8 mouse cellular contexts compared by ENCODE assay signal in the genomic region with DNA sequence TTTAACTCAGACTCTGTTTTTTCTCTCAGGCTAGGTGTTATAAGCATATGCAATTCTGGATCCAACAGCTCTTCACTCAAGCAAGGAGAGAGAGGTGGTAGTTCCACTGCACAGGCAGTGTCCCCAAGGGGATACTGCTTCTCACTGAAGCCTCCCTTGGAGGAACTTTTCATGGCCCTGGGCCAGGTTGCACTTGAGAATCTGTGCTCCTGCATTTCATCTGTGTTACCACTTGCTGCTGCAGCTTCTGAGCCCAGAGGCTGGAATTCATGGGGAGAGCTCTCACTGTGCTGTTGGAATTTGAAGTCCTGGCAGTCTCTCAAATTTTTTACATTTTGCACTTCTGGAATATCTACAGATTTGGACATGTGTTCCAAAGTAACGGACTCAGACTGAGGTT.
DNase-seq lines count a peak whose midpoint lies in the region; ATAC-seq and TF ChIP-seq lines count a peak whose summit lies in the region.

No protein-coding gene starts in this region.

- H3K4me1 ChIP-seq in heart, embryonic 12.5 days (replicated peaks) = peaks cover 74% of the 10 kb centered on the region
- H3K4me1 ChIP-seq in lung, embryonic 14.5 days (ENCODE audit: insufficient read depth) = peaks cover 31% of the 10 kb centered on the region

- H3K9ac ChIP-seq in heart, embryonic 12.5 days = peak overlapping the region; percentile 26; the same call in 1 of the 2 replicates
- no peak overlapping the region for H3K9ac ChIP-seq in lung, embryonic 14.5 days

- 25% methylated on average over 1 of the region's 1 CpGs for WGBS in heart, embryonic 12.5 days
- 46% methylated on average over 1 of the region's 1 CpGs for WGBS in lung, embryonic 14.5 days

- TF ChIP-seq CTCF in lung, embryonic 14.5 days (IDR thresholded peaks at IDR 0.05; ENCODE audit: low read depth) = no peak

- H3K27me3 ChIP-seq in heart, embryonic 12.5 days (replicated peaks) = no peaks in the 10 kb centered on the region
- no peaks in the 10 kb centered on the region for H3K27me3 ChIP-seq in lung, embryonic 14.5 days (ENCODE audit: insufficient read depth, low read length)

- DNase-seq in heart, adult 18-20 months = peak; percentile 59 to 77
- DNase-seq in heart, adult 9 months (ENCODE audit: low spot score in 2 of 2) = no peak
- DNase-seq in A20 (ENCODE audit: low read depth, low spot score) (peak; percentile 46), adipocyte (ENCODE audit: low spot score) (no peak)
- DNase-seq in lung, embryonic 14.5 days = peak; percentile 76
- DNase-seq in ovary, postnatal 14 days (ENCODE audit: low spot score) = no peak
- no peak for DNase-seq in urinary bladder, adult 18-20 months (ENCODE audit: low spot score in 2 of 2)

- peak overlapping the region; percentile 84; the same call in 1 of the 2 replicates for H3K4me3 ChIP-seq in heart, embryonic 12.5 days
- H3K4me3 ChIP-seq in lung, embryonic 14.5 days (ENCODE audit: low read depth, low read length) = no peak overlapping the region

- peak overlapping the region; percentile 66 for H3K27ac ChIP-seq in heart, embryonic 12.5 days (ENCODE audit: poor library complexity, severe bottlenecking)
- no peak overlapping the region for H3K27ac ChIP-seq in lung, embryonic 14.5 days (ENCODE audit: low read depth)

- peaks cover 20% of the 10 kb centered on the region for H3K36me3 ChIP-seq in heart, embryonic 12.5 days
- peaks cover 20% of the 10 kb centered on the region for H3K36me3 ChIP-seq in lung, embryonic 14.5 days (ENCODE audit: insufficient read depth)

- H3K9me3 ChIP-seq in heart, embryonic 12.5 days (replicated peaks) = no peaks in the 10 kb centered on the region
- no peaks in the 10 kb centered on the region for H3K9me3 ChIP-seq in lung, embryonic 14.5 days (ENCODE audit: low read depth, low read length)

- H3K4me2 ChIP-seq in heart, embryonic 12.5 days = peak overlapping the region; percentile 88
- peak overlapping the region; percentile 82; the same call in 1 of the 2 replicates for H3K4me2 ChIP-seq in lung, embryonic 14.5 days

- ATAC-seq in heart, embryonic 12.5 days (ENCODE audit: insufficient number of reproducible peaks, low FRiP score) = no peak
- no peak for ATAC-seq in lung, embryonic 14.5 days (ENCODE audit: insufficient read depth)

Comparison
In these comparisons a context has a peak if more than half of its experiments do, and no peak if none do; other contexts are left out.
1. DNase-seq: peak in heart, adult 18-20 months (2 of 2), A20 (single experiment) and lung, embryonic 14.5 days (single experiment); none in heart, adult 9 months (0 of 2), ovary, postnatal 14 days (single experiment), adipocyte (single experiment) and urinary bladder, adult 18-20 months (0 of 2).